Mouse (Mus musculus) erythroblast, embryonic 14.5 days (primary cell): ENCODE measurements around the gene Hbq1b.

ENCODE experiments used
- GATA1 ChIP-seq: IDR thresholded peaks from 2 replicates; pipeline ENCODE4 v1.6.1; 2012; ENCODE audit warnings: low read length, inconsistent platforms, mixed read lengths
- TAL1 ChIP-seq: IDR thresholded peaks from 3 replicates; pipeline ENCODE4 v1.6.1; 2012; ENCODE audit warnings: low read length, inconsistent platforms, mixed read lengths

DNA sequence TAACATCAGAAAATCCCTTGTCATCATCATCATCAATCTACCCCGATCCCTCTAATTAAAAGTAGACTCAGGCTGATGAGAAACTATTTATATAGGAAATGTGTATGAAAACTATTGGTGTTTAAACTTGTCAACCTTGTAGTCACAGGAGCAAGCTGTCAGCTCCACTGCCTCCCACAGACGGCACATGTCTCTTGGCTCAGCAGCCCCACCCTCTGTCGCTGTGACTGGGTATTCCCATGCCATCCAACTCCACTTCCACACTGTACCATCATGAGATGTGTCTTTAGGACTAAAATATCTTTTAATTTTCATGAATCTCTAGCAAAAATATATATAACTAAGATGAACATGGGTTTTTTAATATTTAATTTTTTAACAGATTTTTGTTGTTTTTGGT is 38.4 kb upstream of the Hbq1b start:
- TF ChIP-seq GATA1 (no peak), TAL1 (no peak)
